Mouse (Mus musculus) cerebellum, adult (tissue): Measurements from ENCODE around the gene D1Pas1.

Source experiments
- ATAC-seq: cut with Nextera tagmentation; 2 replicates; pipeline ENCODE4 v1.9.2; 2017; ENCODE audit warnings: mild to moderate bottlenecking, moderate library complexity, mixed read lengths; ENCODE audit not compliant: insufficient number of reproducible peaks, low FRiP score, low TSS enrichment

The D1Pas1 gene

GRCm38 (mm10) chr1:186967201-186967812 lies at the start of gene D1Pas1:
Gene D1Pas1, plus strand, starts transcription at chr1:186967416.
- ATAC-seq, result no peak

- no peak for ATAC-seq
These were observed 44.5 kb upstream of the D1Pas1 start for GRCm38 (mm10) chr1:186922489-186923370.

- ATAC-seq, result no peak
These were observed 43.2 kb upstream of the D1Pas1 start for GRCm38 (mm10) chr1:186924027-186924426.

DNA sequence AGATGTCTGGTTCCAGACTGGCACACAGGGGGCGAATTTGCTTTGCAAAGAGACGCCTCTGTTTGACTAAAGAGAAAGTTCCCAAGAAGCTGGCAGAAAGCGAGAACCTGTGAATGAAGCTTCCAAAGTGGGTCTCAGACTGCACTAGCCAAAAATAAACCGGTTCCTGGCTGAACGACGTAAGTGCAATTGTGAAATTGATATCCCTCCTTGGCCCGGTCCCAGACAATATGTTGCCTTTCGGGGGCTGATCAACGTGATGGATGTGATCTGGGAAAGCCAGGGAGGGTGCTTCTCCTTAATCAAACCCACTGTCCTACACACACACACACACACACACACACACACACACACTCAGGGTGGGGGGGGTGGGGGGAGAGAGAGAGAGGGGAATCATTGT lies 41.8 kb upstream of the D1Pas1 start:
- ATAC-seq, result no peak

- ATAC-seq, result no peak
These were observed 40.8 kb upstream of the D1Pas1 start for GRCm38 (mm10) chr1:186926316-186926949.

DNA sequence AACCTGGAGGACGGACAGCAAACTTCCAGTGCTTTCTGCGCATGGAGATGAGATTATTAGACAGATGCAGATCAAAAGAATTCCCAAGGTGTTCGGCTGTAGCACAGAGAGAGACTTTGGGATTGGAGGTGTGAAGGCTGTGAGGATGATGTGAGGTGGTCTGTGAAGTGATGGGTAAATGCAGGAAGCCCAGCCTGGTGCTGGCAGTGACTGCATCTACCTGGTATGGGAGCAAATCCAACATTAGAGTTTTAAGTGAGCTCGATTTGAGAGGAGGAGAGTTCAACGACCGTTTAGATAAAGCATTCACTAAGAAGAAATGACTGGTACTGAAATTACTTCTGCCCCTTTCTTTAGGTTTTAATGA lies 40.3 kb upstream of the D1Pas1 start:
- no peak for ATAC-seq

GRCm38 (mm10) chr1:186927494-186927893 lies 39.7 kb upstream of the D1Pas1 start:
- no peak for ATAC-seq

GRCm38 (mm10) chr1:186930160-186930887 lies 36.9 kb upstream of the D1Pas1 start:
- ATAC-seq, result no peak

- ATAC-seq, result no peak
These were observed 36.4 kb upstream of the D1Pas1 start for GRCm38 (mm10) chr1:186930888-186931233.

DNA sequence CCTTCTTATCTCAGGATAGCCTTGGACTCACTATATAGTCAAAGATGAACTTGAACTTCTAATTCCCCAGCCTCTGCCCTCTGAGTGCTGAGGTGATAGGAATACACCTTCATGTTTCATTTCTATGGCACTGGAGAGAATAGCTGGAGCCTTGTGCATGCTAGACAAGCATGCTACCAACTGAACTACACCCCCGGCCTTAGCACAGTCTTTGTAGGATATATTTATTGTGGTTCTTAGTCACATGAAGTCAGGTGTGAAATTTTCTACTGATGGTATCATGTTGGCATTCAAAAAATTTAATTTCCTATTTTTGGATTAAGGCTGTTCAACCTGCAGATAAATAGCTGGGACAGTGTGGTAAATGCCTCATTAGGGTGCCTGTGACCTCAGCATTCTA lies 33.0 kb upstream of the D1Pas1 start:
- ATAC-seq, result no peak

DNA sequence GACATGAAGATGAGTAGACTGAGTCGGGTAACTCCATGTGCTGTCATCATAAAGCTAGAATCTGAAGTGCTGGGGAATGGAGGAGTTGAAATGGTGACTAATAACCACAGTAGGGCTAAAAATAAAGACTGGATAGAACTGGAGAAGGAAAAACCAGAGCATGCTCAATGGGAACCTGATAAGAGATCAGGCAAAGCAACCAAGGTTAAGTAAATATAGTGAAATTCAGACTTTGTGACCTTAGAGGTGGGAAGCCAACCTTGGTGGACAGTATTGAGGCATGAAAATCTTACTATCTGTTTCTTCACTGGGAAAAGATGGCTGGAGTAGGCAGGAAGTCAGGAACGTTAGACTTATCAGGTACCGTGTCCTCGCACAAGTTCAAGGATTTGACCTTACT lies 14.8 kb upstream of the D1Pas1 start:
- ATAC-seq, result no peak

DNA sequence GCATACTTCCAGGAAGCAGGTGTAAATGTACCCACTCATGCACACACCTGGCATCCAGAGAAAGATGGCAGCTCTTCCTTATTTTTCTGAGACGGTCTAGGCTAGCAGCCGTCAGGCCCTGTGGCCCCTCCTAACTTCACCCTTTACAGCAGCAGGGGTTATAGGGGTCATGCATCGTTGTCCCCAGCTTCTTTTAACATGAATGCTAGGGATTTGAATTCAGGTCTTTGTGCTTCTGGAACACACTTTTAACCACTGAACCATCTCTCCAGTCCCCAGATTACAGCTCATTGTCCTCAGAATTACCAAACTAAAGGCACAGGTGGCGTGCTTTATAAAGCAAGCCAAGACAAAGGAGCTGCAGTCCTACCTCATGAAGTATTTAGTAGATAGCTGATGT lies 12.6 kb upstream of the D1Pas1 start:
- ATAC-seq, result no peak

DNA sequence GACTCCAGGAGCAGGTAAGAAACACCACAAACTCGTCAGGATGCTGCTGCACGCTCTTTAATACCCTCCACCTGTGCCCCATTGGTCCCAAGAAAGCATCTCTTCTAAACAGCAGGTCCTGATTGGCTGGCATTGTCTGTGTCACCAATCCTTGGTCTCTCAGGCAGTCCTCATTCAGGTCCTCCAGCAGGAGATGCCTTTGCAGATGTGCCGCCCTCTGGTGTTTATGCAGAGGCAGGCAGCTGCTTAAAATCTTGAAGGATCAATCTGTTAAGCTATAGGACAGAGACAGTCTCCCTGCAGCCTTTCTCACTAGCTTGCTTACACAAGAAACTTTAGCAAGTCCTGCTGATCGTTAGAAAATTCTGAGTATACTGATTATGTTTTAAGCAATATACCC lies 7.8 kb upstream of the D1Pas1 start:
- no peak for ATAC-seq

GRCm38 (mm10) chr1:186964143-186964875 lies 2.9 kb upstream of the D1Pas1 start:
- no peak for ATAC-seq

DNA sequence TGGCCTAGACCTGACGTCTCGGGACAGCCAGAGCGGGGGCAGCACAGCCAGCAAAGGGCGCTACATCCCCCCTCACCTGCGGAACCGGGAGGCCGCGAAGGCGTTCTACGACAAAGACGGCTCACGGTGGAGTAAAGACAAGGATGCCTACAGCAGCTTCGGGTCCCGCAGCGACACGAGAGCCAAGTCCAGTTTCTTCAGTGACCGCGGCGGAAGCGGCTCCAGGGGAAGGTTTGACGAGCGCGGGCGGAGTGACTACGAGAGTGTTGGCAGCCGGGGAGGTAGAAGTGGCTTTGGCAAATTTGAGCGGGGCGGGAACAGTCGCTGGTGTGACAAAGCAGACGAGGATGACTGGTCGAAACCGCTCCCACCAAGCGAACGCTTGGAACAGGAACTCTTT lies 710 bp downstream of the D1Pas1 start:
- ATAC-seq, result no peak

DNA sequence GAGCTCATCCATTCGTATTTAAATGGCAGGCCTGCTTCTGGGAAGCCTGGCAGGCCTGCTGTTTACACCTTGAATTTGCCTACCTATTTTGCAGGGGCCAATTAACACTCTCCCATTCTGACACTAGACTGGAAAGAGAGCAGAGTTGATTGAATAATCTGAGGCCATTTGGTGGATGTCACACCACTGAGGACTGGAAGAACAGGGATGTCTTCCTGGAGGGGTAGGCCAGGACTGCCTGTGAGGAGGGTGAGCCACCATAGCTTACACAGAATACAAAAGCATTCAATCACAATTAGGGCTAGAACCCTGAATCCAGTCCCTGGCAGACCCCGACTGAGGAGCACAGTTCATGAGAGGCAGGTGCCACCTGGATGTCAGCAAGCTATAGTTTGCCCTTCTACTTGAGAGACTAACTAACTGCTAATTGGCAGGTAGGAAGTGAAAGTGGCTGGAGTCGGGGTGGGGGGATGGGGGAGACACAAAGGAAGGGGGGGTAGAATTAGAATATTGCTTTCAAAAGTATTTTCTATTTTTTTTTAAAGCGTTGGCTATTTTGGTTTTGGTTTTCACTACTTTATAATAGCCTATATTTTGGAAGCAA lies 9.8 kb downstream of the D1Pas1 start:
- ATAC-seq, result no peak

GRCm38 (mm10) chr1:186977801-186978200 lies 10.6 kb downstream of the D1Pas1 start:
- ATAC-seq, result no peak

DNA sequence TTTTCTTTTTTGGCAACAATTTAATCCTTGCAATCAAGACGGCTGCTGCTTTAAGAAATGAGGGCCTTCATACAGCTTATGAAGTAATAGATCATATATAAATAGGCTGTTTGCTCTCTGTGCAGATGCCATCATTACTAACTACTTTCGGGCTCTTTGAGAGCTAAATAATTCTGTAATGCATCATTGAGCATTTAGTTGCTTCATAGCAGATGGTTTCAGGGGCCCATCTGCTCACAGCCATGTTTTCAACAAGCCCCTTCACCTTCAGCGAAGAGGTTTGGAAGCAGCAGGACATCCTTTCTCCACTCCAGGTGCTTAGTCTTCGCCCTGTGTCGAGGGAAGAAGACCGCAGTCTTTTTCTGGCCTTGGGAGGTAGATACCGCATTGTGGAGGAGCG lies 12.2 kb downstream of the D1Pas1 start:
- ATAC-seq, result no peak

- ATAC-seq, result no peak
These were observed 13.3 kb downstream of the D1Pas1 start for GRCm38 (mm10) chr1:186980503-186980902.

GRCm38 (mm10) chr1:186985131-186985530 lies 17.9 kb downstream of the D1Pas1 start:
- no peak for ATAC-seq
